Mouse (Mus musculus): ENCODE data around the gene Epor.

- TF ChIP-seq CTCF (IDR thresholded peaks at IDR 0.05; ENCODE audit: control insufficient read depth, insufficient read depth, low read length), result no peak
- TF ChIP-seq POLR2A (IDR thresholded peaks at IDR 0.05; ENCODE audit: borderline replicate concordance, control insufficient read depth, low read depth, low read length), result no peak
Measured at GRCm38 (mm10) chr9:21934021-21934420, 29.3 kb downstream of the Epor start.
